Mouse (Mus musculus): ENCODE measurements around the gene Dtnbp1. TPM values are rescaled to one million over a fixed set of nuclear protein-coding genes. Genes with fewer than 3 reads are reported as not detected.

Gene Dtnbp1
- total RNA-seq, 2 experiments from 2014 or later: 52.0 to 98.8 TPM

- DNase-seq (ENCODE audit: low spot score in 2 of 2): no peak
Observed at GRCm38 (mm10) chr13:45003026-45003425, 1.1 kb upstream of the Dtnbp1 start.

DNA sequence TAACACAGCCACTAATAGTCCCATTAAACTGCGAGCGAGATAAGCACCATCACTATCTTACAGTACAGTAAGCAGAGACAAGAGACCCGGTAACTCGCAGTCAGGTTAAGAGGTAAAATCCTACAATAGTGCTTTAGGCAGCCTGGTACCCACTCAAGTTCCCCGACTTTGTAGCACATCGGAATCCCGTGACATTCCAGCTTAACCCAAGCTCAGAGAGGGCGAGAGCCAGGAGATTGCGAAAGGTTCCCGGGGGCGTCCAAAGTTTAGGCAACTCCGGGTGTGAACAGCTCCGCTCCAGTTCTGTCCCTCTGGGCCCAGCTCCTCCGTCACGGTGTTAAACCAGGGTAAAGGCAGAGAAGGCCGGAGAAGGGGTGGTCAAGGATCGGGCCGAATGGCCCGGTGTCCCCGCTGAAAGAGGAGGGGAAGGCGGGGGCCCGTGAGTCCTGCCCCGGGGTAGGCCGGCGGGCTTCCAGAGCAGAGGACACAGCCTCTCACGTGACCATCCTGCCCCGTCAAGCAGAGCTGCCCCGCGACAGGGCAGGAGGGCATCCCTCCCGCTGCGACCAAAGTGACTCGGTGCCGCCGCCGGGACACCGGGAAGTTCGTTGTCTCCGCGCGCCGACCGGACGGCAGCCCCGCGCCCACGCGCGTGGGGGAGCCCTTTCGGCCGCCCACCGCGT lies 578 bp downstream of the Dtnbp1 start:
- DNase-seq (ENCODE audit: low spot score in 2 of 2): peak; percentile 66 to 70

- no peak for DNase-seq (ENCODE audit: low spot score in 2 of 2)
Observed at GRCm38 (mm10) chr13:45000836-45001227, 1.1 kb downstream of the Dtnbp1 start.

DNA sequence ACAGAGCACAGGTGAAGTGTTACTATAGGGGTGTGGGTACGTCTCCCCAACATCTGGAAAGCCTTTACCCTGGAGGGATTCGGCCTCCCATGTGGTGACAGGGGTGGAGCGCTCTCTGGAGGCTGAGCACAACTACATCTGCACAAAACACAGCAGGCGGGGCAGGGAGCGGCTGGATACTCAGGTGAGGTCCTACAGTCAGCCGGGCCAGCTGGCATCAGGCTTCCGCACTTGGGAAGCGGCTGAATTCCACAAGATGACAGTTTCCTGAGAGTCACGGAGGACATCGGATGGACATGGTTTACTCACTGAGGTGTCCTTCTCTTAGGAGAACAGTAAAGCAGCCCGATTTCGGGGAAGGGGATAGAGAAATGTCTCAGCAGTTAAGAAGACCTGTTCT lies 2.7 kb downstream of the Dtnbp1 start:
- no peak for DNase-seq (ENCODE audit: low spot score in 2 of 2)

GRCm38 (mm10) chr13:44996339-44996738 lies 5.6 kb downstream of the Dtnbp1 start:
- no peak for DNase-seq (ENCODE audit: low spot score in 2 of 2)

DNA sequence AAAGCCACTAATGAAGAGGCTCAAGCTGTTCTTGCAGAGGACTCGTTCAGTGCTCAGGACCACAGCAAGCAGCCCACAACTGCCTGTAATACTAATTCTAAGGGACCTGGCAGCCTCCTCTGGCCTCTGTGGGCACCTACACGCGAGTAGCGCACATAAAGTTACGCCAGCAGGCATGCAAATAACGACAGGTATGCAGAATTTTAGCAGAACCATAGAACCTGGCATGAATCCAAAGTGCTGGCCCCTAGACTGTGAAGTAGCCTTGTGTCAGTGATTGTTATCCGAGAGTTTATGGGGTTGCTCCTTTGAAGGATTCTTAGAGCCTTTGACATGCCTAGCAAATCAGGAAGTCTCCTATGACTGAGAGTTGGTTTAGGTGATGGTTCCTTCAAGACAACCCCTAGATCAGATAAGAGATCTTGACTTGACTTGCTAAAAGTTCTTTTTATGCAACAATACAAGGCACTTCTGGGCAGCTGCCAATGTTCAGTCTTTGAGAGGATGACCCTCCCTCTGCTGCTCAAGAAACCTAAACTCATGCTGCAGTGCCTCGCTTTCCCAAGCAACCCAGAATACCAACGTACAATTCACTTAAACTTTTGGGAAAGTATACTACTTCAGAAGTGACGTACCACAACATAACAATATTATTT lies 9.3 kb downstream of the Dtnbp1 start:
- DNase-seq (ENCODE audit: low spot score in 2 of 2): no peak

GRCm38 (mm10) chr13:44991936-44992335 lies 10.0 kb downstream of the Dtnbp1 start:
- DNase-seq (ENCODE audit: low spot score in 2 of 2): no peak

DNA sequence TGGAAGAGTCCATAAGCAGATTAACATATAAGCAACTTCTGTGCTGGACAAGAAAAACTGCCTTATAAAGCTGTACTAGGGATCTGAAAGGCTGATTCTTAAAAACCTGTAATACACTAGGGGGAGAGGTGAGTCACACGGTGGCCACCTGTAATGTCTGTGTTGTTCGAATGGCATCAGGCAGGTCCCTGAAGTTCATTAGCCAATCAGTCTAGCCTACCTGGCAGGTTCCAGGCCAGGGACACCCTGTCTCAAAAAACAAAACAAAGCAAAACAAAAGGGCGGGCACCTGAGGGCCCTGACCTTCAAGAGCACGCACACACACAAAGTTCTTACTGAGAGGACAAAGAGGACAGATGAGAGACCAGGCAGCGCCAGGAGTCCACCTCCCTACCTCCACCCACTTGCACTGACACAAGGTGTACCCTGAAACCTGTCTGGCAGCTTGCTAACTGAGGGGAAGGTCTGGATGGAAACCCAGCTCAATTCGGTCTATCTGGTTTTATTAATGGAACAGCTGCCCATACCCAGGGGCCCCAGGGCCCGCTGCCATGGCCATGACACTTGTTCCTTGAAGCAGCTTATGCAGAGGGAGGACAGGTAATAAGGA lies 11.8 kb downstream of the Dtnbp1 start:
- no peak for DNase-seq (ENCODE audit: low spot score in 2 of 2)

DNA sequence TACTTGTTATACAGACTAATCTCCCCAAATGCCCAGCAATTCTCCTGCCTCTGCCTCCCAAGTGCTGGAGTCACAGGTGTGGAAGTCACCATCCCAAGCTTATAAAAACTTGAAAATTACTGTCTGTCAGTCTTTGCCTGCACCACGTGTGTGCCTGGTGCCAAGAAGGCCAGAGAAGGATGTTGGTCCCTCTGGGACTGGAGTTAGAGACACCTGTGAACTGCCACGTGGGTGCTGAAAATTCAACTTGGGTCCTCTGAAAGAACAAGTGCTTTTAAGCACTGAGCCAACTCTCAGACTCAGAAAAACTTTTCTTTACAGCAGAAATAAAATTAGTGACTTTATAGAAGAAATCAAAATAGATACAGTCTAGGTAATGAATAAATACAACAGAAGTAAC lies 15.6 kb downstream of the Dtnbp1 start:
- no peak for DNase-seq (ENCODE audit: low spot score in 2 of 2)

- DNase-seq (ENCODE audit: low spot score in 2 of 2): no peak
Observed at GRCm38 (mm10) chr13:44985321-44985720, 16.6 kb downstream of the Dtnbp1 start.

- no peak for DNase-seq (ENCODE audit: low spot score in 2 of 2)
Observed at GRCm38 (mm10) chr13:44983635-44984401, 18.1 kb downstream of the Dtnbp1 start.

DNA sequence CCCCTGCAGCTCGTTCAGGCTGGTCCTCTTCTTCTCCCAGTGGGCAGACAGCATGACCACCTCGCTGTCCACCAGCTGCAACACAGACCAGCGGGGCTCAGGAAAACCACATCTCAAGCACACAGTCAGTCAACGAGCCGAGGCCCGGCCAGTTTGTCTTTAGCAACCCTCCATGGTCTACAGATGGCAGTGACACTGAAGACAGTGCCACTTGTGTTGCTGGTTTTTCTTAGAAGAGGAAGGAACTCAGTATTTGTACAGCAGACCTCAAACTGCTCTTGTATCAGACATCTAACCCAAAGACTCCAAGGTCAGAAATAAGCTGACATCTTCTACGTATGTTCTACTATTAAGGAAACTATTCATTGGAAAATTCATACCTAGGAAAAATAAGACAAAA lies 19.1 kb downstream of the Dtnbp1 start:
- DNase-seq (ENCODE audit: low spot score in 2 of 2): no peak

GRCm38 (mm10) chr13:44979433-44979832 lies 22.5 kb downstream of the Dtnbp1 start:
- no peak for DNase-seq (ENCODE audit: low spot score in 2 of 2)

DNA sequence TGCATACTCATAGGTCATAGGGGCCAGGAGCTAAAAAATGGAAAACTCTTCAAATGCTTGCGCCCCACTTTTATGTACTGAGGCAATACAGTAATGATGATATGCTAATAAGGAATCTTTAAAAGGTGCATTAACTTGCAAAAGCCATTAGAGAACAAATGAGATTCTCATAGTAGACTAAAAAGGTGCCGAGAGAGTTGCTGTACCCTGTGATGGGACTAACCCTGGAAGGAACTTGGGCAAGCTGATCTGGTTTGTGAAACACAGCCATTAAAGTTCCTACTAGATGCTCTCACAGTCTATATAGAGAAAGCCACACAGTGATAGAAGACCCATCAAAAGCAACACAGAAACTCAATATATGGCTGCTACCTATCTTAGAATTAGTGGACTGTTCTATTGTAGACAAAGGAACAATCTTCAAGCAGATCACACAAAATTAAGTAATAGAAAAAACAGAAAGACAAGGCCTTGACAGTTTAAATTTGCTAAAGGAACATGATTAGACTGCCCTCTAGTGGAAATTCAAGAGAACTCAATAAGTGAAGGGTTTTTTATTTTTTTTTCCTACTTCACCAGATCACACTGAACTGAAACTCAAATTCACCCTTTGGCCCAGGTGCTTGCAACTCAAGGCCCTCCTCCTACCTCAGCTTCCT lies 24.3 kb downstream of the Dtnbp1 start:
- no peak for DNase-seq (ENCODE audit: low spot score in 2 of 2)

GRCm38 (mm10) chr13:44977059-44977458 lies 24.9 kb downstream of the Dtnbp1 start:
- no peak for DNase-seq (ENCODE audit: low spot score in 2 of 2)

DNA sequence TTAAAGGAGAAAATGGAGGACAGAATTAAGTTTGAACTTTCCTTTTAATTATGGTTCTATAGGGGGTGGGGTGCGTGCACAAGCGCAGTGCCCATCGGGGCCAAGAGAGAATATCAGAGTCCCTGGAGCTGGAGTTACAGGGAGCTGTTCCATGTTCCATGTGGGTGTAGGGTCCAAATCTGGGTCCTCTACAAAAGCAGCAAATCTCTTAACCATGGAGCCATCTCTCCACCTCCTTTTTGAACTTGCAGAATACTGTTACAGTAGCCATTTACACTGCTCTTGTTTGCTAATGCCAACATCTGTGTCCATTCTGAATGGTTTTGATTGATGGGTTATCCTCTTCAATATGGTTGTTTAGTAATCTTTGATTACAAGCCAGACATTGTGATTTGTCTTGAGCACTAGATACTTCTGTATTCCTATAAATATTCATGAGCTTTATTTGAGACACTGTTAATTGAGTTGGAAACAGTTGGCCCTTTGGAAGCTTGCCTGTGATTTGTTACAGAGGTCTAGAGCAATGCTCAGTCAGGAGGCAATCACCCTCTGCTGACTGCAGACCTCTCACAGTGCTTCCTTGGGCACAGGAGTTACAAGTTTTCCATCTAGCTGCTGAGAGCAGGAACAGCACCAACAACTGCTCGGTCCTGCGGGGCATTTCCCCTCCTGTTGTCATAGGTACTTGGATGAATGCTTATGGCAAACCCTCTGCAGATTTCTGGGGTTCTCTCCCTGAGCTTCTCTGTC lies 41.2 kb downstream of the Dtnbp1 start:
- no peak for DNase-seq (ENCODE audit: low spot score in 2 of 2)

DNA sequence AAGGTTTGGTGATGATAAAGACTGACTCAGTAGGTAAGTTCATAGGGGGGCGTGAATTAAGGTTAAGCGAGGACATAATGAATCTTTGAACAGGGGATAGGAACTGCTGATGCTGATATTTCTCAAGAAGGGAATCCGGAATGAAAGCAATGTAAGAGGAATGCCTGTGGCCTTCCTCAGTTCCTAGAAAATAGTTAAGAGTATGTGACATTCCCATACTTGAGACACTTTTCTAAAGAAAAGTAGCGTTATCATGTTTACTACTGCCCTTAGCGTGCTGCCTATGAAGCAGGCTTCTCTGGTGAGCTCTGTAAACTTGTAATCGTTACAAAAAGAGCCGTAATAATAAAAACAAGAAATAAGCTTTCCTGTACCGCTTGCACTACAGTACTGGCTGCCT lies 44.9 kb downstream of the Dtnbp1 start:
- DNase-seq (ENCODE audit: low spot score in 2 of 2): no peak

DNA sequence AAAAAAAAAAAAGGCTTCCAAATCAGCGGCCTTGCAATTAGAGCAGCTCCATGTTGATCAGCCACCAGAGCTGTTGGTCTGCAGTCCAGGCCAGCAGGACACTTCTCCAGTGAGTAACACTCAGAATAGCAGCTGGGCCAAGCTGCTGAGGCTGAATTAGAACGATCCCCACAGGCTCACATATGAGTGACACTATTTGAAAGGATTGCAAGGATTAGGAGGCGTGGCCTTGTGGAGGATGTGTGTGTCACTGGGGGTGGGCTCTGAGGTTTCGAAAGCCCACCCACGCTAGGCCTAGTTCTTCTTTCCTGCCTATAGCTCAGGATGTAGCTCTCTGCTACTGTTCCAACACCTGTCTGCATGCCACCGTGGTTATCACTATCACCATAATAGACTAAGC lies 46.2 kb downstream of the Dtnbp1 start:
- DNase-seq (ENCODE audit: low spot score in 2 of 2): no peak

GRCm38 (mm10) chr13:44954232-44954568 lies 47.7 kb downstream of the Dtnbp1 start:
- DNase-seq (ENCODE audit: low spot score in 2 of 2): no peak

DNA sequence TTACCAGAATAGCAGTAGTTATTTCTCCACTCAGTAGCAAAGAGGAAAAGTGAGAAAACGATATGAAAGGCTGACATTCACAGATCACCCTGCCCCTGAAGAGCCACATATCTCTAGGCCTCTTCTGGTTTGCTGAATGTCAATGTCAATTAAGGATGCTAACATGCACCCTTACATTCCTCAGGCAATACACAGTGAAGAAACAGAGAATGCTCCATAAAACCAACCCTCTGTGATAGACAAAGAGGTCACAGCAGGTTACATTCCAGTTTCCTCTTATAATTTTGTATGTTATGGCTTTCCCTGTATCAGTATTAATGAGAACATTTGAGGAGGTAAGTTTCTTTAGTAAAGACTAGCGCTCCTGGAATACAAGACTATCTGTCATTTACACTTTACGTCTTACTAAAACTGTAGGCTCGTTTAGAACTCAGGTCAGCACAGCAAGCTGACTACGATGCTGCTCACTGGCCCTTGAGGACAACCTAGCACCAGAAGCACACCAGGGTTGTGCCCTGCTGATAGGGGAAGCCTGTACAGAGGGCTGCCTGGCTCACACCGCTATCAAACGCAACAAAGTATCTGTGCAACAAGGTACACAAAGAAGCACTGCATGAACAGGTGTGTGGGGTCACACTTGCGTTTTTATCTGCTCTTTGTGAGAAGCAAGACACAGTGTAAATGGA lies 48.3 kb downstream of the Dtnbp1 start:
- no peak for DNase-seq (ENCODE audit: low spot score in 2 of 2)

All from adrenal gland, adult 18-20 months (tissue).